Mouse (Mus musculus) neural tube, embryonic 11.5 days (tissue): ENCODE measurements around the gene Rtn4rl1. TPM values are rescaled to one million over a fixed set of nuclear protein-coding genes. Genes with fewer than 3 reads are reported as not detected.

Source experiments
- ATAC-seq: fragments of 200-750 bp; cut with Nextera tagmentation; 2 replicates; pipeline ENCODE4 v1.8.0; 2017; ENCODE audit warnings: moderate number of reproducible peaks, mild to moderate bottlenecking, moderate TSS enrichment, moderate library complexity; ENCODE audit not compliant: insufficient read depth, low FRiP score, low TSS enrichment
- DNase-seq: peaks from one replicate; pipeline ENCODE4 v3.0.0-alpha.2; 2015; ENCODE audit warnings: low spot score
- H3K27ac ChIP-seq: fragments of 300-500 bp; sonication (generic); 2 replicates; pipeline ENCODE4 v1.5.1; 2014; ENCODE audit warnings: low read depth, mild to moderate bottlenecking, low read length
- H3K27me3 ChIP-seq: fragments of 300-500 bp; sonication (generic); 2 replicates; pipeline ENCODE4 v1.6.1; 2014; ENCODE audit warnings: mild to moderate bottlenecking, low read length, mixed read lengths; ENCODE audit not compliant: control insufficient read depth, insufficient read depth
- H3K36me3 ChIP-seq: fragments of 300-500 bp; sonication (generic); 2 replicates; pipeline ENCODE4 v1.6.1; 2014; ENCODE audit warnings: mild to moderate bottlenecking, low read length, moderate library complexity, mixed read lengths; ENCODE audit not compliant: control insufficient read depth, insufficient read depth
- H3K4me1 ChIP-seq: fragments of 300-500 bp; sonication (generic); 2 replicates; pipeline ENCODE4 v1.6.1; 2014; ENCODE audit warnings: low read length, mixed read lengths; ENCODE audit not compliant: control insufficient read depth, insufficient read depth
- H3K4me2 ChIP-seq: fragments of 300-500 bp; sonication (generic); 2 replicates; pipeline ENCODE4 v1.6.1; 2014; ENCODE audit warnings: low read depth, mild to moderate bottlenecking, moderate library complexity
- H3K4me3 ChIP-seq: fragments of 300-500 bp; sonication (generic); 2 replicates; pipeline ENCODE4 v1.5.1; 2014; ENCODE audit warnings: low read depth, low read length
- H3K9ac ChIP-seq: fragments of 300-500 bp; sonication (generic); 2 replicates; pipeline ENCODE4 v1.6.1; 2014; ENCODE audit warnings: mild to moderate bottlenecking, low read length
- H3K9me3 ChIP-seq: fragments of 300-500 bp; sonication (generic); 2 replicates; pipeline ENCODE4 v1.6.1; 2016; ENCODE audit warnings: low read length; ENCODE audit not compliant: control insufficient read depth
- WGBS: fragments of 180-500 bp; shearing (Covaris S2); extraction: QIAGEN DNeasy Blood & Tissue Kit; methylation state at CpG from one replicate; pipeline ENCODE4 v1.1.7; 2014; 5-methylcytosine and 5-hydroxymethylcytosine counted together
- polyA plus RNA-seq: library from polyadenylated mRNA; unstranded; fragments of >200 nt; fragmentation: Nextera tagmentation; extraction: Ambion mirVana; gene quantifications from 2 replicates; pipeline ENCODE4 v1.2.1, GENCODE M21; 2014

Gene Rtn4rl1
- polyA plus RNA-seq, 1 experiment from 2014 or later: 6.0 TPM

DNA sequence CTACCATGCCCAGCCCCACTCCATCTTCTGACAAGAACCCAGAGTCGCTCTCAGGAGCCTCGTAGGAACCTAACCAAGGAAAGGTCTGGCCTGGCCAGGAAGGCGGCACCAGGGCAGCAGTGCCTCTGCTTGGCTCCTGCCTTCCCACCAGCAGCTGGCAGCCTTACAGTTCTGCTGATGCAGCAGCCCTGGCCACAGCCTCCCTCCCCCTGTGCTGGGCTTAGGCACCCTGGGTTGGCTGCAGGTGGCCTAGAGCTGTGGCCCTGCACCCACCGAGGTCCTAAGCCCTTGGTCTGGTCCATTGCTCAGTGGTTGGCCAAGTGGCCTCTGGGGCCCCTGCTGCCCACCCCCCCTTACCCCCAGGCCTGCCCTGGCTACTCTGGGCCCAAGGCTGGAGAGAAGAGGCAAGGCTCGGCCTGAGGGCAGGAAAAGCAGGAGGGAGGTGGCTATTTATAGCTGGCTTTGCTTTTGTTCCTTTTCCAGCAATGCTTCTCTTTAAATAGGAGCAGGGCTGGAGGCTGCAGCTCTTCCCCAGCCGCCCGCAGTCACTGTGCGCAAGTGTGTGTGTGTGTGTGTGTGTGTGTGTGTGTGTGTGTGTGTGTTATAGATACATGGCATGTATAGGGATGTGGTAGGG lies 18.6 kb downstream of the Rtn4rl1 start:
- Histone ChIP-seq H3K27me3 (no peaks in the 10 kb centered on the region), H3K4me1 (peaks cover 7% of the 10 kb centered on the region), H3K4me3 (no peak overlapping the region), H3K9ac (no peak overlapping the region), H3K36me3 (no peaks in the 10 kb centered on the region), H3K27ac (no peak overlapping the region), H3K4me2 (no peak overlapping the region), H3K9me3 (no peaks in the 10 kb centered on the region)
- ATAC-seq: no peak
- 51% methylated on average over 8 of the region's 8 CpGs for WGBS
- DNase-seq: no peak

GRCm38 (mm10) chr11:75212876-75213275 lies 19.3 kb downstream of the Rtn4rl1 start:
- no peak overlapping the region for H3K9ac ChIP-seq
- whole genome bisulfite sequencing: 46% methylated on average over 3 of the region's 3 CpGs
- no peak overlapping the region for H3K4me2 ChIP-seq
- DNase-seq (no peak), ATAC-seq (no peak)
- H3K9me3 ChIP-seq: no peaks in the 10 kb centered on the region
- no peaks in the 10 kb centered on the region for H3K27me3 ChIP-seq
- peaks cover 7% of the 10 kb centered on the region for H3K4me1 ChIP-seq
- no peaks in the 10 kb centered on the region for H3K36me3 ChIP-seq
- no peak overlapping the region for H3K27ac ChIP-seq
- no peak overlapping the region for H3K4me3 ChIP-seq

DNA sequence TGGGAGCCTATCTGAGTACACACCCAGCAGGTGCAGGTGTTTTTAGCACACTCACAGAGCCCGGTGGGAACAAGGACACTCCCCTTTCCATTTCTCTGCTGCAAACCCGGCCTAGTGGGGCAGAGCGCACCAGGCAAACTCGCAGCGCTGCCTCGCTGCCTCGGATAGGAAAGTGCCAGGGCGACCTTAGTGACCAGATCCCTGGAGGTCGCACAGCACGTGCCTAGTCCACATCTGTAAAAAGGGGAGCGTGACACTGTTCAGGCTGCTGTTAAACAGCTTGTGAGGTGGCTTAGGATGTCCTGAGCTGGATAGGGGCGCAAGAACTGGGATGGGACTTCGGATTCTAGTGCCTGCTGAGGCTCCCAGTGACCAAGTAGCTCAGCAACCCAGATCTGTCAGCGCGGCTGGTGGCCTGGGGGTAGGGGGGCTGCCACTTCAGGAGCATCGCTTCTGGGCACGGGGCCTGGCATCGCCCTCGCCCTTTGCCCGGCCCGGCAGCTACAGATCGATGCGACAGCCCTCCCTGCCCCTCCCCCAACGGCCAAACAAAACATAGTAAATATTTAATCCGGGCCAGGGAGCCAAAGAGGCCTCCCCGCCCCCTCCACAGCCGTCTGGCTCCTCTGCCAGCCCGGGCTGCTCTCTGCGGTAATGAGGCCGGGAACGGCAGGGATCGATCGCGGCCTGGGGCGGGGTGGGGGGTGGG lies 19.9 kb downstream of the Rtn4rl1 start:
- peak overlapping the region; percentile 58; the same call in 1 of the 2 replicates for H3K27ac ChIP-seq

DNA sequence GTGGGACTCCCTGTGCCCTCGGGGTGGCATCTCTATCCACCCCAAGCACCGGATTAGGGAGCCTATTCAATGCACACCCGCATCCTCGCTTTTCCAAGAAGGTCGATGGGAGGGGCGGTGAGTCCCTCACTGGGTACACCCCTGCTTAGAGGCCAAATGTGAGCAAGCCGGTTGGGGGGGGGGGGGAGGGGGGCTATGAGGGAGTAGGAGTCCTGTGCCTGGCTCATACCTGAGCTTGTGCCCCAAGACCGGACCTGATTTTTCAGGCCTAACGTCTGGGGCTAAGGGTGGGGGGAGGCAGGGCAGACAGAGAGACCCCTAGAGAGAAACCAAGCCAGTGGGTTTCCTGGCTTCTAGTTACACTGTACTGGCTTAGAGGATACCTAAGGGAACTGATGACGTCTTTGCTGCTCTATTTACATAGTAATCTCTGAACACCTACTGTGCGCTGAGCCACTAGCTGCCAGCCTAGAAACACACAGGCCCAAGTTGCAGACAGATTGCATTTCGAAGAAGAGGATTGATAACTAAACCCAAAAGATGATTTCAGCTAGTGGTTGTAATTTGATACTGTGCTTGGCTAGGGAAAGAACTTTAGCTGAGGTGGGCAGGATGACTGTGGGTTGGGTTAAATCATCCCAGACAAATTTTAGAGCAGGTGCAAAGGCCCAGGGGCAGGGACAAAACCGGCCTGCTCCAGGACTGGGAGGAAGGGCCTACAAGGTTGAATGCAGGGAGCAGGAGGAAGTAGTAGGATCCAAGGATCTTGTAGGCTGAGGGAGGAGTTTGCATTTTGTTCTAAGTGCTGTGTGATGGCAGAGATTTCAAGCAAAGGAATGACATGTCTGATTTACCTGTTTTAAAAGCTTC lies 20.7 kb downstream of the Rtn4rl1 start:
- Histone ChIP-seq H3K4me2 (peak overlapping the region; percentile 49), H3K9ac (peak overlapping the region; percentile 30), H3K27me3 (no peaks in the 10 kb centered on the region), H3K36me3 (no peaks in the 10 kb centered on the region), H3K27ac (no peak overlapping the region), H3K4me3 (peak overlapping the region; percentile 22), H3K9me3 (no peaks in the 10 kb centered on the region), H3K4me1 (peaks cover 7% of the 10 kb centered on the region)
- DNase-seq (no peak), ATAC-seq (peak; percentile 50; the same call in 1 of the 2 replicates)
- 17% methylated on average over 13 of the region's 13 CpGs for WGBS

More for the DNA sequence above, 19.9 kb downstream of the Rtn4rl1 start:
- H3K4me3 ChIP-seq: peak overlapping the region; percentile 22
- no peaks in the 10 kb centered on the region for H3K27me3 ChIP-seq
- no peaks in the 10 kb centered on the region for H3K9me3 ChIP-seq
- H3K4me2 ChIP-seq: peak overlapping the region; percentile 49
- DNase-seq (peak; percentile 52), ATAC-seq (peak; percentile 35; the same call in 1 of the 2 replicates)
- peaks cover 7% of the 10 kb centered on the region for H3K4me1 ChIP-seq
- peak overlapping the region; percentile 30 for H3K9ac ChIP-seq
- 1% methylated on average over 34 of the region's 35 CpGs for WGBS
- no peaks in the 10 kb centered on the region for H3K36me3 ChIP-seq

- no peaks in the 10 kb centered on the region for H3K9me3 ChIP-seq
- H3K4me1 ChIP-seq: no peaks in the 10 kb centered on the region
- no peak for DNase-seq
- WGBS: 53% methylated on average over 9 of the region's 9 CpGs
- H3K27me3 ChIP-seq: no peaks in the 10 kb centered on the region
- no peaks in the 10 kb centered on the region for H3K36me3 ChIP-seq
- ATAC-seq: no peak
- no peak overlapping the region for H3K9ac ChIP-seq
- no peak overlapping the region for H3K4me2 ChIP-seq
- H3K27ac ChIP-seq: no peak overlapping the region
- H3K4me3 ChIP-seq: no peak overlapping the region
These were observed 26.5 kb downstream of the Rtn4rl1 start for GRCm38 (mm10) chr11:75220115-75220514.

GRCm38 (mm10) chr11:75220517-75221145 lies 27.0 kb downstream of the Rtn4rl1 start:
- no peak overlapping the region for H3K9ac ChIP-seq
- H3K4me1 ChIP-seq: no peaks in the 10 kb centered on the region
- H3K27me3 ChIP-seq: no peaks in the 10 kb centered on the region
- H3K4me2 ChIP-seq: no peak overlapping the region
- H3K27ac ChIP-seq: no peak overlapping the region
- no peak for DNase-seq
- no peaks in the 10 kb centered on the region for H3K36me3 ChIP-seq
- ATAC-seq: no peak
- H3K9me3 ChIP-seq: no peaks in the 10 kb centered on the region
- H3K4me3 ChIP-seq: no peak overlapping the region
- 60% methylated on average over 5 of the region's 6 CpGs for WGBS

- no peaks in the 10 kb centered on the region for H3K9me3 ChIP-seq
- no peaks in the 10 kb centered on the region for H3K36me3 ChIP-seq
- no peak for ATAC-seq
- H3K9ac ChIP-seq: no peak overlapping the region
- H3K27me3 ChIP-seq: no peaks in the 10 kb centered on the region
- DNase-seq: no peak
- WGBS: 83% methylated on average over 12 of the region's 12 CpGs
- H3K4me3 ChIP-seq: no peak overlapping the region
- H3K4me2 ChIP-seq: no peak overlapping the region
- H3K4me1 ChIP-seq: no peaks in the 10 kb centered on the region
- H3K27ac ChIP-seq: no peak overlapping the region
These were observed 30.5 kb downstream of the Rtn4rl1 start for GRCm38 (mm10) chr11:75224062-75224461.

DNA sequence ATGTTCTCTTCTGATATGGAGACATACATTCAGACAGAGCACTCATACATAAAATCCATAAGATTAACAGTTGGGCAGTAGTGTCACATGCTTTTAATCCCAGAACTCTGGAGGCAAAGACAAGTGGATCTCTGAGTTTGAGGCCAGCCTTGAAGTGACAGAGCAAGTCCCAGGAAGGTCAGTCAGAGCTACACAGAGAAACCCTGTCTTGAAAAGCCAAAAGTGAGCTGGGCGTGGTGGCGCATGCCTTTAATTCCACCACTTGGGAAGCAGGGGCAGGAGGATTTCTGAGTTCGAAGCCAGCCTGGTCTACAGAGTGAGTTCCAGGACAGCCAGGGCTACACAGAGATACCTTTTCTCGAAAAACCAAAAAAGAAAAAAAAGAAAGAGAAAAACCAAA lies 31.3 kb downstream of the Rtn4rl1 start:
- Histone ChIP-seq H3K4me3 (no peak overlapping the region), H3K27ac (no peak overlapping the region), H3K4me2 (no peak overlapping the region), H3K9ac (no peak overlapping the region), H3K9me3 (no peaks in the 10 kb centered on the region), H3K4me1 (no peaks in the 10 kb centered on the region), H3K27me3 (no peaks in the 10 kb centered on the region), H3K36me3 (no peaks in the 10 kb centered on the region)
- DNase-seq (no peak), ATAC-seq (no peak)
- 94% methylated on average over 4 of the region's 4 CpGs for WGBS
